Mouse (Mus musculus) erythroblast, adult 5-6 weeks (primary cell): ENCODE data around the gene Nhsl2. TPM values are rescaled to one million over a fixed set of nuclear protein-coding genes. Genes with fewer than 3 reads are reported as not detected.

Source experiments
- ATAC-seq: replicated peaks from 2 replicates; pipeline ENCODE4 v1.8.0; 2016; ENCODE audit warnings: moderate number of reproducible peaks, mild to moderate bottlenecking, moderate TSS enrichment, inconsistent platforms; ENCODE audit not compliant: poor library complexity, low FRiP score, severe bottlenecking
- total RNA-seq, 2 experiments: library from RNA; stranded (forward) in 1 of 2; stranded (reverse) in 1 of 2; fragments of 150-400 nt in 1 of 2; fragments of 200-764, 138-1000 nt in 1 of 2; gene quantifications; 2 replicates each; pipeline versions ENCODE4 v1.2.3 to v1.2.4; 2015 to 2017; ENCODE audit warnings: low replicate concordance in 2 of 2

Gene Nhsl2
- total RNA-seq, 2 experiments from 2014 or later, result 5.8 to 31.3 TPM

- no peak for ATAC-seq
Measured at GRCm38 (mm10) chrX:101898341-101898740, 49.2 kb downstream of the Nhsl2 start.

- no peak for ATAC-seq
Measured at GRCm38 (mm10) chrX:101901806-101902490, 52.8 kb downstream of the Nhsl2 start.

- no peak for ATAC-seq
Measured at GRCm38 (mm10) chrX:101902597-101902996, 53.4 kb downstream of the Nhsl2 start.

GRCm38 (mm10) chrX:101907301-101907700 lies 58.1 kb downstream of the Nhsl2 start:
- no peak for ATAC-seq

- no peak for ATAC-seq
Measured at GRCm38 (mm10) chrX:101929131-101929530, 79.9 kb downstream of the Nhsl2 start.

- no peak for ATAC-seq
Measured at GRCm38 (mm10) chrX:101930301-101930700, 81.1 kb downstream of the Nhsl2 start.

GRCm38 (mm10) chrX:101931016-101931415 lies 81.8 kb downstream of the Nhsl2 start:
- no peak for ATAC-seq

- ATAC-seq, result no peak
Measured at GRCm38 (mm10) chrX:101932244-101932643, 83.1 kb downstream of the Nhsl2 start.

- ATAC-seq, result no peak
Measured at GRCm38 (mm10) chrX:101933346-101933745, 84.2 kb downstream of the Nhsl2 start.

GRCm38 (mm10) chrX:101935291-101935840 lies 86.2 kb downstream of the Nhsl2 start:
- ATAC-seq, result no peak

- no peak for ATAC-seq
Measured at GRCm38 (mm10) chrX:101939486-101939885, 90.3 kb downstream of the Nhsl2 start.

- no peak for ATAC-seq
Measured at GRCm38 (mm10) chrX:101942461-101942896, 93.3 kb downstream of the Nhsl2 start.

- no peak for ATAC-seq
Measured at GRCm38 (mm10) chrX:101943743-101944142, 94.6 kb downstream of the Nhsl2 start.

- ATAC-seq, result no peak
Measured at GRCm38 (mm10) chrX:101944761-101945330, 95.7 kb downstream of the Nhsl2 start.

GRCm38 (mm10) chrX:101952436-101952835 lies 103.3 kb downstream of the Nhsl2 start:
- ATAC-seq, result no peak

GRCm38 (mm10) chrX:101953256-101953655 lies 104.1 kb downstream of the Nhsl2 start:
- no peak for ATAC-seq

GRCm38 (mm10) chrX:101953787-101954491 lies 104.8 kb downstream of the Nhsl2 start:
- ATAC-seq, result no peak; the same call in 1 of the 2 replicates

GRCm38 (mm10) chrX:101954492-101954851 lies 105.3 kb downstream of the Nhsl2 start:
- no peak for ATAC-seq

GRCm38 (mm10) chrX:101961848-101962247 lies 112.7 kb downstream of the Nhsl2 start:
- no peak for ATAC-seq

GRCm38 (mm10) chrX:101963711-101964110 lies 114.5 kb downstream of the Nhsl2 start:
- ATAC-seq, result no peak

- no peak for ATAC-seq
Measured at GRCm38 (mm10) chrX:101973028-101973427, 123.8 kb downstream of the Nhsl2 start.
